Mouse (Mus musculus) kidney, embryonic 16.5 days (tissue): ENCODE measurements at regions not wholly inside any gene's neighbourhood (a gene's known extent, or its start where the extent isn't known, plus 50 kb on each side); places are given as distances from the start of the nearest gene placed in this dataset. TPM values are rescaled to one million over a fixed set of nuclear protein-coding genes. Genes with fewer than 3 reads are reported as not detected.

ENCODE experiments used
- ATAC-seq: fragments of 200-750 bp; cut with Nextera tagmentation; 2 replicates; pipeline ENCODE4 v1.8.0; 2017; ENCODE audit warnings: moderate TSS enrichment; ENCODE audit not compliant: low FRiP score, low TSS enrichment
- H3K27ac ChIP-seq: fragments of 300-500 bp; sonication (generic); 2 replicates; pipeline ENCODE4 v1.5.1; 2014; ENCODE audit warnings: low read length
- H3K27me3 ChIP-seq: fragments of 300-500 bp; sonication (generic); 2 replicates; pipeline ENCODE4 v1.6.1; 2014; ENCODE audit warnings: low read length, control low read depth, mixed read lengths; ENCODE audit not compliant: insufficient read depth
- H3K36me3 ChIP-seq: fragments of 300-500 bp; sonication (generic); 2 replicates; pipeline ENCODE4 v1.6.1; 2014; ENCODE audit warnings: low read length, control low read depth, mixed read lengths; ENCODE audit not compliant: insufficient read depth
- H3K4me1 ChIP-seq: fragments of 300-500 bp; sonication (generic); 2 replicates; pipeline ENCODE4 v1.6.1; 2014; ENCODE audit warnings: low read length, control low read depth, mixed read lengths; ENCODE audit not compliant: insufficient read depth
- H3K4me2 ChIP-seq: fragments of 300-500 bp; sonication (generic); replicated peaks from 2 replicates; pipeline ENCODE4 v1.6.1; 2014; ENCODE audit warnings: low read depth, low read length
- H3K4me3 ChIP-seq: fragments of 300-500 bp; sonication (generic); 2 replicates; pipeline ENCODE4 v1.5.1; 2014; ENCODE audit warnings: mild to moderate bottlenecking, low read length
- H3K9ac ChIP-seq: fragments of 300-500 bp; sonication (generic); replicated peaks from 2 replicates; pipeline ENCODE4 v1.6.1; 2014; ENCODE audit warnings: low read length
- H3K9me3 ChIP-seq: fragments of 300-500 bp; sonication (generic); 2 replicates; pipeline ENCODE4 v1.6.1; 2016; ENCODE audit warnings: low read length, control low read depth
- WGBS: fragments of 180-500 bp; shearing (Covaris S2); extraction: QIAGEN DNeasy Blood & Tissue Kit; methylation state at CpG from one replicate; pipeline ENCODE4 v1.1.7; 2014; 5-methylcytosine and 5-hydroxymethylcytosine counted together
- microRNA-seq: library from miRNA; unstranded; fragments of <30 nt; microRNA quantifications from one replicate; pipeline ENCODE4, GENCODE M21; 2016

GRCm38 (mm10) chr12:35216725-35217124, 169.7 kb downstream of the Snx13 start:
- no peak for ATAC-seq
- no peak overlapping the region for H3K4me3 ChIP-seq
- no peak overlapping the region for H3K4me2 ChIP-seq
- no peaks in the 10 kb centered on the region for H3K9me3 ChIP-seq
- no peak overlapping the region for H3K9ac ChIP-seq
- H3K4me1 ChIP-seq, result no peaks in the 10 kb centered on the region
- no peak overlapping the region for H3K27ac ChIP-seq
- no peaks in the 10 kb centered on the region for H3K36me3 ChIP-seq
- no peaks in the 10 kb centered on the region for H3K27me3 ChIP-seq
- 83% methylated on average over 2 of the region's 2 CpGs for WGBS

GRCm38 (mm10) chr12:35209399-35209798, 162.4 kb downstream of the Snx13 start:
- Histone ChIP-seq H3K9ac (no peak overlapping the region), H3K4me2 (no peak overlapping the region), H3K9me3 (no peaks in the 10 kb centered on the region), H3K27ac (no peak overlapping the region), H3K27me3 (no peaks in the 10 kb centered on the region), H3K4me1 (no peaks in the 10 kb centered on the region), H3K36me3 (no peaks in the 10 kb centered on the region), H3K4me3 (no peak overlapping the region)
- no peak for ATAC-seq

- Histone ChIP-seq H3K36me3 (no peaks in the 10 kb centered on the region), H3K9ac (no peak overlapping the region), H3K4me1 (no peaks in the 10 kb centered on the region), H3K27ac (no peak overlapping the region), H3K4me2 (no peak overlapping the region), H3K27me3 (no peaks in the 10 kb centered on the region), H3K9me3 (no peaks in the 10 kb centered on the region), H3K4me3 (no peak overlapping the region)
- WGBS, result 77% methylated on average over 3 of the region's 3 CpGs
- no peak for ATAC-seq
These were observed 160.6 kb downstream of the Snx13 start for GRCm38 (mm10) chr12:35207605-35208004.

GRCm38 (mm10) chr12:35203398-35203797, 156.4 kb downstream of the Snx13 start:
- Histone ChIP-seq H3K27ac (no peak overlapping the region), H3K9ac (no peak overlapping the region), H3K36me3 (no peaks in the 10 kb centered on the region), H3K9me3 (no peaks in the 10 kb centered on the region), H3K27me3 (no peaks in the 10 kb centered on the region), H3K4me2 (no peak overlapping the region), H3K4me1 (no peaks in the 10 kb centered on the region), H3K4me3 (no peak overlapping the region)
- ATAC-seq, result no peak
- WGBS, result 66% methylated on average over 1 of the region's 1 CpGs

GRCm38 (mm10) chr12:35200110-35200509, 153.1 kb downstream of the Snx13 start:
- H3K9ac ChIP-seq, result no peak overlapping the region
- no peaks in the 10 kb centered on the region for H3K9me3 ChIP-seq
- H3K36me3 ChIP-seq, result no peaks in the 10 kb centered on the region
- no peak overlapping the region for H3K4me2 ChIP-seq
- WGBS, result 36% methylated on average over 5 of the region's 5 CpGs
- ATAC-seq, result peak; percentile 65; the same call in 1 of the 2 replicates
- H3K27ac ChIP-seq, result no peak overlapping the region
- no peaks in the 10 kb centered on the region for H3K27me3 ChIP-seq
- H3K4me1 ChIP-seq, result no peaks in the 10 kb centered on the region
- no peak overlapping the region for H3K4me3 ChIP-seq

Small RNAs in the stretch of these regions (microRNA-seq; reads per million reads assigned to microRNA genes)
- not detected for gene Gm44396
